Mouse (Mus musculus): ENCODE data around the gene Cabp2. TPM values are rescaled to one million over a fixed set of nuclear protein-coding genes. Genes with fewer than 3 reads are reported as not detected.

Cabp2 gene
- polyA plus RNA-seq, 1 experiment from 2014 or later, result not detected

- no peaks in the 10 kb centered on the region for H3K4me1 ChIP-seq
- no peaks in the 10 kb centered on the region for H3K36me3 ChIP-seq
- no peak overlapping the region for H3K27ac ChIP-seq
- H3K4me2 ChIP-seq (replicated peaks), result no peak overlapping the region
- ATAC-seq (ENCODE audit: low FRiP score, low read depth), result no peak
- 79% methylated on average over 15 of the region's 15 CpGs for WGBS
- no peaks in the 10 kb centered on the region for H3K27me3 ChIP-seq
- H3K9ac ChIP-seq, result no peak overlapping the region
- H3K4me3 ChIP-seq, result no peak overlapping the region
- H3K9me3 ChIP-seq, result no peaks in the 10 kb centered on the region
These were observed 11.1 kb upstream of the Cabp2 start for GRCm38 (mm10) chr19:4070311-4070710.

- no peaks in the 10 kb centered on the region for H3K9me3 ChIP-seq
- H3K4me2 ChIP-seq (replicated peaks), result no peak overlapping the region
- no peaks in the 10 kb centered on the region for H3K36me3 ChIP-seq
- 81% methylated on average over 8 of the region's 8 CpGs for WGBS
- no peak overlapping the region for H3K4me3 ChIP-seq
- no peaks in the 10 kb centered on the region for H3K4me1 ChIP-seq
- H3K27me3 ChIP-seq, result no peaks in the 10 kb centered on the region
- H3K27ac ChIP-seq, result no peak overlapping the region
- no peak for ATAC-seq (ENCODE audit: low FRiP score, low read depth)
- H3K9ac ChIP-seq, result no peak overlapping the region
These were observed 10.6 kb upstream of the Cabp2 start for GRCm38 (mm10) chr19:4070756-4071155.

- no peaks in the 10 kb centered on the region for H3K9me3 ChIP-seq
- 92% methylated on average over 6 of the region's 6 CpGs for WGBS
- H3K4me1 ChIP-seq, result no peaks in the 10 kb centered on the region
- no peak for ATAC-seq (ENCODE audit: low FRiP score, low read depth)
- H3K27ac ChIP-seq, result no peak overlapping the region
- no peaks in the 10 kb centered on the region for H3K27me3 ChIP-seq
- H3K4me3 ChIP-seq, result no peak overlapping the region
- no peaks in the 10 kb centered on the region for H3K36me3 ChIP-seq
- no peak overlapping the region for H3K4me2 ChIP-seq (replicated peaks)
- no peak overlapping the region for H3K9ac ChIP-seq
These were observed 10.0 kb upstream of the Cabp2 start for GRCm38 (mm10) chr19:4071406-4071805.

- Histone ChIP-seq H3K4me1 (no peaks in the 10 kb centered on the region), H3K27ac (no peak overlapping the region), H3K4me2 (replicated peaks) (no peak overlapping the region), H3K36me3 (no peaks in the 10 kb centered on the region), H3K4me3 (no peak overlapping the region), H3K9ac (no peak overlapping the region), H3K27me3 (no peaks in the 10 kb centered on the region), H3K9me3 (no peaks in the 10 kb centered on the region)
- ATAC-seq (ENCODE audit: low FRiP score, low read depth), result no peak
- 66% methylated on average over 6 of the region's 6 CpGs for WGBS
These were observed 8.5 kb upstream of the Cabp2 start for GRCm38 (mm10) chr19:4072706-4073424.

DNA sequence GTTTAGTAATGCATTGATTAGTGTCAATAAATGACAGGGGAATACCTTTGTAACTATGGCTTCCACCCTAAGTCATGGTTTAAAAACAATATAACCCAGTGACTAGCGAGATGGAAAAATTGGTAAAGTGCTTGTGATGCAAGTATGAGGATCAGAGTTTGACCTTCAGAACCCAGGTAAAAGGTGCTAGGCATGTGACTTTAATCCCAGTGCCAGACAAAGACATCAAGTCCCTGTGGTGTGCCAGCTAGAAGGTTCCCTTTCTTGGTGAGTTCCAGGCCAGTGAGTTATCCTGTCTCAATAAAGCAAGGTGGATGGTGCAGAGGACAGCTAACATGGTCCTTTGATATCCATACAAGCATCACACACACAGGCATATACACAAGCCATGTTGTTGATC is 5.8 kb upstream of the Cabp2 start:
- H3K4me1 ChIP-seq, result no peaks in the 10 kb centered on the region
- H3K36me3 ChIP-seq, result no peaks in the 10 kb centered on the region
- no peak overlapping the region for H3K4me3 ChIP-seq
- no peaks in the 10 kb centered on the region for H3K9me3 ChIP-seq
- no peak overlapping the region for H3K27ac ChIP-seq
- ATAC-seq (ENCODE audit: low FRiP score, low read depth), result no peak
- H3K9ac ChIP-seq, result no peak overlapping the region
- H3K27me3 ChIP-seq, result no peaks in the 10 kb centered on the region
- no peak overlapping the region for H3K4me2 ChIP-seq (replicated peaks)
- 83% methylated on average over 1 of the region's 1 CpGs for WGBS

DNA sequence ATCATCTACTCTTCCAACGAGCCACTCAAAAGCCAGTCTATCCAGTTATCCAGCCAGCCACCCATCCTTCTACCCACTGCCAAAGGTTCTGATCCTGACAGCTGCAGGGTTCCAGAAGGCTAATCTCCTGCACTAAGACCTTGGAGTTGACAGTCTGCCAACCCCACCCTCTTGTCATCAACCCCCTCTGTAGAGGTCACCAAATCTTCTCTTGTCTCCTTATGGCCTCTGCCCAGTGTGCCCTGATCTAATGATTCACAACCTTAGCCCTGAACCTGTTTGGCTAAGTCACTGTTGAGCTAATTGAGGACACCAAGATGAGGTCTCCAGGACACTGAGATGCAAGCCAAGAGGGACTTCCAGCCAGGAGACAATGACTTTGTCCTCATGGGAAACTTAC is 1.8 kb upstream of the Cabp2 start:
- Histone ChIP-seq H3K9ac (no peak overlapping the region), H3K36me3 (no peaks in the 10 kb centered on the region), H3K4me1 (no peaks in the 10 kb centered on the region), H3K9me3 (no peaks in the 10 kb centered on the region), H3K27me3 (no peaks in the 10 kb centered on the region), H3K4me2 (replicated peaks) (no peak overlapping the region), H3K4me3 (no peak overlapping the region), H3K27ac (no peak overlapping the region)
- ATAC-seq (ENCODE audit: low FRiP score, low read depth), result no peak
- WGBS, result 76% methylated on average over 1 of the region's 1 CpGs

DNA sequence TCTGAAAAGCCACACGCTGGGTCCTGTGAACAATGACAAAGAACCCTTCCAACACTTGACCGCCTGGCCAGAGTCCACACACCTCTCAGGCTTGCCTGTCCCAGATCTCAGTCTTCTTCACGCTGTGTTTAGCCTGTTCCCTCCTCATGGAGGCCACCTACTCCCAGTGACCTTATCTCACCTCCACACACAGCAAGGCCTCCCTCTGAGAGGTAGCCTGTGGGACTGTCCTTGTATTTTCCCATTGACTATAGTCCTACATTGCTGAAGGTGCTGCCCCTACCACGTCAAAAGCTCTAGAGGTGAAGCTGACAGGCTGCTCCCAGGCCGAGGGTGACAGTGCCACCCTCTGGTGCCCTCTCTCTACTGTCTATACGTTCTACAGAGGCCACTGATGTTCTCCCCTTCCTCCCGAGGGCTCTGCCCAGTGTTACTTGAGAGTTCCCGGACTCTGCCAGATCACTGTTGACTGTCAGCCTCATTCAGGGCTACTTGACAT is 818 bp upstream of the Cabp2 start:
- no peak overlapping the region for H3K4me2 ChIP-seq (replicated peaks)
- ATAC-seq (ENCODE audit: low FRiP score, low read depth), result no peak
- no peak overlapping the region for H3K9ac ChIP-seq
- H3K27ac ChIP-seq, result no peak overlapping the region
- H3K36me3 ChIP-seq, result no peaks in the 10 kb centered on the region
- no peaks in the 10 kb centered on the region for H3K4me1 ChIP-seq
- H3K4me3 ChIP-seq, result no peak overlapping the region
- H3K9me3 ChIP-seq, result no peaks in the 10 kb centered on the region
- no peaks in the 10 kb centered on the region; the same call in 1 of the 2 replicates for H3K27me3 ChIP-seq
- 67% methylated on average over 8 of the region's 8 CpGs for WGBS

DNA sequence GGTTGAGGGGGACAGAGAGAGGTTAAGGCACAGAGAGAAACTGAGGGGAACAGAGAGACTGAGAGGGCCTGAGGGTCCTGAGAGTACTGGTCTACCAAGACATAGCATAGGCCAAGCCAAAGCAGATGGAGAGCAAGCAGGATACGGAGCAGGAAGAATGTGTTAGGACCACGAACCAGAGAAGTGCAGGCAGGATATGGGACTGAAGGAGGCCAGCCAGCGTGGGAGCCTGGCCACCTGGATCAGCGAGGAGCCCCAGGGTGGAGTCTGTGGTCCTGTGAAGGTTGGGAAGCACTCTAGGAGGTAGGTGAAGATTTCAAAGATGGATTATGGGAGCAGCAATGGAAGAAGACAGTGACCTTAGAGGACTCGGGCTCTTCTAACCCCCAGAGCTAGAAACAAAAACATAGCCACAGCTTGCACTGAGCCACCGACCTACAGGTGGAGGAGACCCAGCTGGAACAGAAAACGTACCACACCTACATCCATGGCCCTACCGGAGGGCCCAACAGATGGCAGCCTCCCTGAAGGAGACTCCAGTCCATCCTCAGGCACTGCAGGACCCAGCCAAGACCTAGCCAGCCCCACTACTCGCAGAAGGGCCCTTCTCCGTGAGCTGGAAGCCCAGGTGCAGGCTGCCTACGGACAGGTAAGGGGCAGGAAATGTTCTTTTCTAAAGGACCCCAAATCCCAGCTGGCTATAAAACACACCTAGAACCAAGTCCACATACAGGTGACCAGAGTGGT is 1.0 kb downstream of the Cabp2 start:
- no peaks in the 10 kb centered on the region for H3K4me1 ChIP-seq
- H3K27ac ChIP-seq, result no peak overlapping the region
- ATAC-seq (ENCODE audit: low FRiP score, low read depth), result no peak
- no peak overlapping the region for H3K4me2 ChIP-seq (replicated peaks)
- H3K9ac ChIP-seq, result no peak overlapping the region
- H3K4me3 ChIP-seq, result no peak overlapping the region
- H3K9me3 ChIP-seq, result no peaks in the 10 kb centered on the region
- H3K27me3 ChIP-seq, result no peaks in the 10 kb centered on the region; the same call in 1 of the 2 replicates
- H3K36me3 ChIP-seq, result no peaks in the 10 kb centered on the region
- 77% methylated on average over 11 of the region's 11 CpGs for WGBS

- H3K27me3 ChIP-seq, result no peaks in the 10 kb centered on the region; the same call in 1 of the 2 replicates
- H3K36me3 ChIP-seq, result no peaks in the 10 kb centered on the region
- H3K9ac ChIP-seq, result no peak overlapping the region
- H3K4me2 ChIP-seq (replicated peaks), result no peak overlapping the region
- no peak overlapping the region for H3K4me3 ChIP-seq
- 74% methylated on average over 7 of the region's 7 CpGs for WGBS
- H3K27ac ChIP-seq, result no peak overlapping the region
- no peak for ATAC-seq (ENCODE audit: low FRiP score, low read depth)
- no peaks in the 10 kb centered on the region for H3K4me1 ChIP-seq
- no peaks in the 10 kb centered on the region for H3K9me3 ChIP-seq
These were observed 1.9 kb downstream of the Cabp2 start for GRCm38 (mm10) chr19:4083316-4083715.

- Histone ChIP-seq H3K4me3 (no peak overlapping the region), H3K27ac (no peak overlapping the region), H3K27me3 (no peaks in the 10 kb centered on the region; the same call in 1 of the 2 replicates), H3K4me2 (replicated peaks) (no peak overlapping the region), H3K4me1 (no peaks in the 10 kb centered on the region), H3K36me3 (no peaks in the 10 kb centered on the region), H3K9ac (no peak overlapping the region), H3K9me3 (no peaks in the 10 kb centered on the region)
- ATAC-seq (ENCODE audit: low FRiP score, low read depth), result no peak
- WGBS, result 23% methylated on average over 8 of the region's 8 CpGs
These were observed 2.4 kb downstream of the Cabp2 start for GRCm38 (mm10) chr19:4083826-4084225.

GRCm38 (mm10) chr19:4084984-4085383 is 3.6 kb downstream of the Cabp2 start:
- no peaks in the 10 kb centered on the region; the same call in 1 of the 2 replicates for H3K27me3 ChIP-seq

GRCm38 (mm10) chr19:4086156-4086555 is 4.8 kb downstream of the Cabp2 start:
- no peaks in the 10 kb centered on the region for H3K9me3 ChIP-seq
- WGBS, result 94% methylated on average over 15 of the region's 15 CpGs
- H3K4me1 ChIP-seq, result no peaks in the 10 kb centered on the region
- no peak for ATAC-seq (ENCODE audit: low FRiP score, low read depth)
- H3K4me2 ChIP-seq (replicated peaks), result no peak overlapping the region
- no peaks in the 10 kb centered on the region; the same call in 1 of the 2 replicates for H3K27me3 ChIP-seq
- H3K9ac ChIP-seq, result no peak overlapping the region
- no peak overlapping the region for H3K4me3 ChIP-seq
- no peak overlapping the region for H3K27ac ChIP-seq
- H3K36me3 ChIP-seq, result no peaks in the 10 kb centered on the region

More at GRCm38 (mm10) chr19:4084984-4085383, 3.6 kb downstream of the Cabp2 start:
- no peak for ATAC-seq (ENCODE audit: low FRiP score, low read depth)
- Histone ChIP-seq H3K9me3 (no peaks in the 10 kb centered on the region), H3K4me2 (replicated peaks) (no peak overlapping the region), H3K4me3 (no peak overlapping the region), H3K9ac (no peak overlapping the region), H3K4me1 (no peaks in the 10 kb centered on the region), H3K27ac (no peak overlapping the region), H3K36me3 (no peaks in the 10 kb centered on the region)
- 92% methylated on average over 1 of the region's 1 CpGs for WGBS
